In the genomic region with DNA sequence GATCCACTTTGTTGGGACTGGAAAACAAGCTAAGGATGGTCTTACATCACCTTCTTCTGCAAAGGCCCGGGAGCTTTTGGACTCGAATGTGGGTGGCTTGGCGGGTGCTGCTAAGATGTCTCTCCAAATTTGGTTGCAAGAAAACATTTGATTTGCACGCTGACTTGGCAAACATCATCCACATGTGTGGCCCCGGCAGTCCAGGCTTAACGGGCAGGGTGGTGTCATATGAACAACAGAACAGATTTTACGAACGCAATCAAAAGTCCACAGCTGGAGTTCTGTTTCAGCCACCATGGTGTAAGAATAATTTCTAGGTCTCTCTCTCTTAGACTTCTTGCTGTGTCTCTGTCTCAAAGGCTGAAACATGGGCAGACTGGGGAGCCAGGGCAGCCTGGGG, we compare ENCODE assay signal across 10 mouse cellular contexts. TPM values are rescaled to one million over a fixed set of nuclear protein-coding genes. Genes with fewer than 3 reads are reported as not detected.
DNase-seq lines count a peak whose midpoint lies in the region; ATAC-seq and TF ChIP-seq lines count a peak whose summit lies in the region.
"Had no signal": no experiment of that assay in that cellular context is flagged by ENCODE, and none has a peak within 500 bp of the region (broad histone marks: within the 10 kb centered on the region; RNA-seq: fewer than 3 reads in every experiment).

No protein-coding gene starts in this region.

- no peak overlapping the region for H3K27ac ChIP-seq in hindbrain, postnatal 0 days
- H3K27ac ChIP-seq in hindbrain, embryonic 14.5 days = no peak overlapping the region

- no peak for ATAC-seq in hindbrain, postnatal 0 days
- no peak for ATAC-seq in hindbrain, embryonic 14.5 days (ENCODE audit: low FRiP score)
- ATAC-seq in activated CD4-positive, CD25-positive, alpha-beta regulatory T cell, adult 4 months = no peak
- no peak for ATAC-seq in megakaryocyte, adult 5-6 weeks (ENCODE audit: poor library complexity, severe bottlenecking)
- ATAC-seq in megakaryocyte progenitor cell, adult 5-6 weeks (replicated peaks; ENCODE audit: poor library complexity) = no peak
- ATAC-seq: CD4-positive, CD25-positive, alpha-beta regulatory T cell, adult 4 months had no signal

- no peaks in the 10 kb centered on the region for H3K27me3 ChIP-seq in hindbrain, postnatal 0 days (ENCODE audit: insufficient read depth, low read length)
- H3K27me3 ChIP-seq in hindbrain, embryonic 14.5 days (ENCODE audit: control insufficient read depth, insufficient read depth, low read length) = no peaks in the 10 kb centered on the region
- H3K27me3 ChIP-seq: megakaryocyte, embryonic 14.5 days had no signal

- no peaks in the 10 kb centered on the region for H3K36me3 ChIP-seq in hindbrain, postnatal 0 days (ENCODE audit: insufficient read depth, low read length)
- H3K36me3 ChIP-seq in hindbrain, embryonic 14.5 days (replicated peaks; ENCODE audit: control insufficient read depth, insufficient read depth) = no peaks in the 10 kb centered on the region

- no peak overlapping the region for H3K9ac ChIP-seq in hindbrain, postnatal 0 days (replicated peaks; ENCODE audit: low read length)
- no peak overlapping the region for H3K9ac ChIP-seq in hindbrain, embryonic 14.5 days

- 0 out of 2 replicates have a peak overlapping the region, but pooled peaks have one; percentile 27 for H3K4me2 ChIP-seq in hindbrain, postnatal 0 days (ENCODE audit: low read depth, low read length)
- H3K4me2 ChIP-seq in hindbrain, embryonic 14.5 days (replicated peaks) = no peak overlapping the region

- no peak for TF ChIP-seq CTCF in hindbrain, postnatal 0 days (IDR thresholded peaks at IDR 0.05; ENCODE audit: low read depth)

- H3K9me3 ChIP-seq in hindbrain, postnatal 0 days (ENCODE audit: low read length) = no peaks in the 10 kb centered on the region
- H3K9me3 ChIP-seq in hindbrain, embryonic 14.5 days (ENCODE audit: control insufficient read depth, low read length) = no peaks in the 10 kb centered on the region

- no peak overlapping the region for H3K4me3 ChIP-seq in hindbrain, postnatal 0 days (ENCODE audit: low read length)
- H3K4me3 ChIP-seq in hindbrain, embryonic 14.5 days (replicated peaks; ENCODE audit: low read length) = no peak overlapping the region
- H3K4me3 ChIP-seq: megakaryocyte, embryonic 14.5 days had no signal

- intact Hi-C loops in heart, postnatal 10 days (cut with DNase I) = loop anchor here (5.0 kb wide), 1 partner anchor 42 kb away; no protein-coding TSS in a partner anchor

- peaks cover 10% of the 10 kb centered on the region; the same call in 1 of the 2 replicates for H3K4me1 ChIP-seq in hindbrain, postnatal 0 days (ENCODE audit: insufficient read depth, low read length)
- 0 out of 2 replicates have a peak, but pooled peaks cover 10% of the 10 kb centered on the region for H3K4me1 ChIP-seq in hindbrain, embryonic 14.5 days (replicated peaks; ENCODE audit: control insufficient read depth, insufficient read depth, low read length)
- H3K4me1 ChIP-seq: megakaryocyte, embryonic 14.5 days had no signal

- WGBS in hindbrain, postnatal 0 days = 40% methylated on average over 8 of the region's 8 CpGs
- 64% methylated on average over 8 of the region's 8 CpGs for WGBS in hindbrain, embryonic 14.5 days

- no peak for DNase-seq in hindbrain, postnatal 0 days (ENCODE audit: low spot score)
- no peak for DNase-seq in hindbrain, embryonic 14.5 days (ENCODE audit: low spot score)
- peak; percentile 23 for DNase-seq in fat pad, adult 2 months (ENCODE audit: extremely low read depth, low read depth, low spot score)
- peak; percentile 65 to 73 for DNase-seq in heart, postnatal 10 days
- peak; percentile 51 to 80 for DNase-seq in lung, postnatal 4 days

RNA-seq across cellular contexts. Expression of gene Kcne4, which starts 3.6 kb away (rescaled TPM):
- 0.79 and 2.0 TPM in 2 replicates for total RNA-seq in hindbrain, postnatal 0 days (2014; rRNA removed)
- 1.5 and 1.7 TPM in 2 replicates for polyA plus RNA-seq in hindbrain, postnatal 0 days (2015; fragmentation: Nextera tagmentation; extraction: Ambion mirVana)
- polyA plus RNA-seq in hindbrain, embryonic 14.5 days (2014; fragmentation: Nextera tagmentation; extraction: Ambion mirVana) = 1.1 and 1.7 TPM in 2 replicates
- 1 to 10 TPM; 3.1 to 4.4 TPM for total RNA-seq in heart, postnatal 10 days (2021)
- not detected for polyA plus RNA-seq in activated CD4-positive, CD25-positive, alpha-beta regulatory T cell, adult 4 months (2017; shearing (Covaris generic))
- total RNA-seq in megakaryocyte, adult 5-6 weeks (2015) = not detected in 2 replicates
- not detected in 2 replicates for total RNA-seq in megakaryocyte, adult 5-6 weeks (2017)
- not detected in 2 replicates for total RNA-seq in megakaryocyte progenitor cell, adult 5-6 weeks (2015)
- not detected in 2 replicates for total RNA-seq in megakaryocyte progenitor cell, adult 5-6 weeks (2017)
- polyA plus RNA-seq: CD4-positive, CD25-positive, alpha-beta regulatory T cell, adult 4 months had no signal

Comparison
In these comparisons a context has a peak if more than half of its experiments do, and no peak if none do; other contexts are left out.
1. DNase-seq: peak in fat pad, adult 2 months (single experiment), heart, postnatal 10 days (2 of 2) and lung, postnatal 4 days (2 of 2); none in hindbrain, postnatal 0 days (single experiment) and hindbrain, embryonic 14.5 days (single experiment).